Mouse (Mus musculus) Patski (cell line): ENCODE measurements around the gene Agrp. TPM values are rescaled to one million over a fixed set of nuclear protein-coding genes. Genes with fewer than 3 reads are reported as not detected.

Experiments
- ATAC-seq: fragments of 100-300 bp; one replicate; pipeline ENCODE4 v1.8.0; 2021
- CTCF ChIA-PET: fragments of 350-600 bp; sonication (Branson Sonifier 250); formaldehyde crosslinking; loops from one replicate; lab custom pipeline; 2022; ENCODE audit warnings: inconsistent platforms; lab: Charles Lee
- POLR2A ChIA-PET: fragments of 350-600 bp; sonication (Branson Sonifier 250); formaldehyde crosslinking; loops from one replicate; lab custom pipeline; 2022; ENCODE audit warnings: antibody characterized with exemption, inconsistent platforms; lab: Charles Lee
- DNase-seq: peaks from one replicate; pipeline ENCODE4 v3.0.0-alpha.2; 2011; ENCODE audit warnings: low read depth, low spot score
- H3K27me3 ChIP-seq: fragments of 371-371 bp; one replicate; pipeline ENCODE4 v1.5.1; 2021
- CTCF ChIP-seq: fragments of 100-300 bp; IDR thresholded peaks from one replicate; pipeline ENCODE4 v1.5.1; 2021
- in situ Hi-C: fragments of 300-500 bp; cut with MboI; formaldehyde crosslinking; loops from 3 replicates; pipeline ENCODE4 v1.11.1; 2018; ENCODE audit warnings: low pct_unique_long_range_greater_than_20kb, mixed read lengths
- polyA plus RNA-seq: library from polyadenylated mRNA; unstranded; gene quantifications from one replicate; pipeline ENCODE4 v1.2.3, GENCODE M21; 2021

Gene Agrp
- polyA plus RNA-seq, 1 experiment from 2014 or later, result 0.30 TPM

- H3K27me3 ChIP-seq, result no peaks in the 10 kb centered on the region
- DNase-seq (no peak), ATAC-seq (no peak)
- POLR2A ChIA-PET, result no interaction called here
- in situ Hi-C loops, result no loop called here
- TF ChIP-seq CTCF, result no peak
- CTCF ChIA-PET, result interaction anchor here (1.4 to 1.5 kb wide), 3 partner anchors 9 to 21 kb away, joined by 3 to 5 read pairs (median 3); partner anchors contain the start of gene Ripor1
Measured at GRCm38 (mm10) chr8:105617451-105618278, 19.5 kb downstream of the Agrp start.

- CTCF ChIA-PET, result interaction anchor here (1.3 to 1.5 kb wide), 3 partner anchors 9 to 50 kb away, joined by 4 read pairs; partner anchors contain the start of gene Atp6v0d1
Measured at GRCm38 (mm10) chr8:105615942-105616341, 21.3 kb downstream of the Agrp start.

GRCm38 (mm10) chr8:105613830-105614511 is 23.2 kb downstream of the Agrp start:
- DNase-seq, result no peak
- no peaks in the 10 kb centered on the region for H3K27me3 ChIP-seq
- in situ Hi-C loops, result no loop called here
- ChIA-PET CTCF (interaction anchor here (2.3 kb wide), 1 partner anchor 17 kb away, joined by 5 read pairs; no protein-coding TSS in a partner anchor), POLR2A (no interaction called here)
- no peak for TF ChIP-seq CTCF
- ATAC-seq, result peak; percentile 17

More at GRCm38 (mm10) chr8:105615942-105616341, 21.3 kb downstream of the Agrp start:
- no peak for TF ChIP-seq CTCF
- H3K27me3 ChIP-seq, result no peaks in the 10 kb centered on the region
- ATAC-seq, result no peak
- DNase-seq, result no peak
- in situ Hi-C loops, result no loop called here
- POLR2A ChIA-PET, result interaction anchor here (0.6 to 1.0 kb wide), 3 partner anchors 10 to 20 kb away, joined by 3 read pairs; partner anchors contain the start of gene Ctcf

- DNase-seq (no peak), ATAC-seq (no peak)
- ChIA-PET POLR2A (interaction anchor here (0.6 kb wide), 1 partner anchor 333 kb away, joined by 5 read pairs; no protein-coding TSS in a partner anchor), CTCF (interaction anchor here (1.6 to 2.3 kb wide), 2 partner anchors 9 to 16 kb away, joined by 5 to 7 read pairs; no protein-coding TSS in a partner anchor)
- no peak for TF ChIP-seq CTCF
- in situ Hi-C loops, result no loop called here
- H3K27me3 ChIP-seq, result no peaks in the 10 kb centered on the region
Measured at GRCm38 (mm10) chr8:105613037-105613436, 24.2 kb downstream of the Agrp start.

GRCm38 (mm10) chr8:105611836-105612235 is 25.4 kb downstream of the Agrp start:
- H3K27me3 ChIP-seq, result no peaks in the 10 kb centered on the region
- DNase-seq (no peak), ATAC-seq (no peak)
- CTCF ChIA-PET, result interaction anchor here (1.6 to 2.3 kb wide), 2 partner anchors 10 to 15 kb away, joined by 5 to 7 read pairs; no protein-coding TSS in a partner anchor
- TF ChIP-seq CTCF, result no peak
- in situ Hi-C loops, result no loop called here
- POLR2A ChIA-PET, result no interaction called here

- ChIA-PET POLR2A (interaction anchor here (0.5 to 0.7 kb wide), 3 partner anchors 13 to 22 kb away, joined by 3 to 5 read pairs (median 4); no protein-coding TSS in a partner anchor), CTCF (interaction anchor here (1.0 to 4.9 kb wide), 2 partner anchors 13 to 17 kb away, joined by 3 to 25 read pairs; no protein-coding TSS in a partner anchor)
- no peak for TF ChIP-seq CTCF
- no peaks in the 10 kb centered on the region for H3K27me3 ChIP-seq
- ATAC-seq (no peak), DNase-seq (no peak)
- in situ Hi-C loops, result no loop called here
Measured at GRCm38 (mm10) chr8:105609771-105610170, 27.4 kb downstream of the Agrp start.

GRCm38 (mm10) chr8:105609355-105609754 is 27.8 kb downstream of the Agrp start:
- no peaks in the 10 kb centered on the region for H3K27me3 ChIP-seq
- no peak for TF ChIP-seq CTCF
- no peak for ATAC-seq
- POLR2A ChIA-PET, result interaction anchor here (0.7 to 1.4 kb wide), 2 partner anchors 14 to 18 kb away, joined by 4 read pairs; no protein-coding TSS in a partner anchor
- in situ Hi-C loops, result no loop called here
- CTCF ChIA-PET, result interaction anchor here (0.9 to 4.9 kb wide), 5 partner anchors 8 to 40 kb away, joined by 3 to 25 read pairs (median 5); no protein-coding TSS in a partner anchor
- DNase-seq, result no peak

- ATAC-seq, result no peak
- POLR2A ChIA-PET, result interaction anchor here (0.6 to 1.4 kb wide), 4 partner anchors 13 to 24 kb away, joined by 3 to 5 read pairs (median 4); no protein-coding TSS in a partner anchor
- no peak for TF ChIP-seq CTCF
- no peak for DNase-seq
- CTCF ChIA-PET, result interaction anchor here (1.0 to 4.9 kb wide), 12 partner anchors 9 to 237 kb away, joined by 3 to 25 read pairs (median 4); no protein-coding TSS in a partner anchor
- in situ Hi-C loops, result no loop called here
- no peaks in the 10 kb centered on the region for H3K27me3 ChIP-seq
Measured at GRCm38 (mm10) chr8:105607684-105608083, 29.5 kb downstream of the Agrp start.

- H3K27me3 ChIP-seq, result no peaks in the 10 kb centered on the region
- ATAC-seq (no peak), DNase-seq (no peak)
- POLR2A ChIA-PET, result interaction anchor here (0.6 to 2.0 kb wide), 5 partner anchors 10 to 94 kb away, joined by 3 to 8 read pairs (median 5); partner anchors contain the start of genes Acd and Pard6a
- in situ Hi-C loops, result no loop called here
- CTCF ChIA-PET, result interaction anchor here (0.7 to 4.9 kb wide), 7 partner anchors 9 to 41 kb away, joined by 3 to 25 read pairs (median 4); no protein-coding TSS in a partner anchor
- no peak for TF ChIP-seq CTCF
Measured at GRCm38 (mm10) chr8:105607062-105607461, 30.1 kb downstream of the Agrp start.
